Mouse (Mus musculus): Measurements from ENCODE around the gene Itgb6. TPM values are rescaled to one million over a fixed set of nuclear protein-coding genes. Genes with fewer than 3 reads are reported as not detected.
A peak's percentile ranks its signal among the peaks of the same experiment; 100 is the strongest.

Gene Itgb6
- total RNA-seq, 2 experiments from 2014 or later, result 26.8 to 29.7 TPM

- DNase-seq, result peak in 1 of 2 experiments; percentile 45
These were observed 9.6 kb downstream of the Itgb6 start for GRCm38 (mm10) chr2:60712891-60713290.

GRCm38 (mm10) chr2:60712483-60712882 is 10.0 kb downstream of the Itgb6 start:
- DNase-seq, result no peak

- peak in 1 of 2 experiments; percentile 37 for DNase-seq
These were observed 11.2 kb downstream of the Itgb6 start for GRCm38 (mm10) chr2:60711098-60711880.

- no peak for DNase-seq
These were observed 12.1 kb downstream of the Itgb6 start for GRCm38 (mm10) chr2:60710317-60710716.

- DNase-seq, result no peak
These were observed 13.8 kb downstream of the Itgb6 start for GRCm38 (mm10) chr2:60708671-60709070.

- no peak for DNase-seq
These were observed 15.6 kb downstream of the Itgb6 start for GRCm38 (mm10) chr2:60706866-60707265.

- DNase-seq, result no peak
These were observed 17.0 kb downstream of the Itgb6 start for GRCm38 (mm10) chr2:60705426-60705825.

GRCm38 (mm10) chr2:60703315-60703714 is 19.1 kb downstream of the Itgb6 start:
- no peak for DNase-seq

GRCm38 (mm10) chr2:60700956-60701355 is 21.5 kb downstream of the Itgb6 start:
- DNase-seq, result no peak

GRCm38 (mm10) chr2:60700013-60700412 is 22.4 kb downstream of the Itgb6 start:
- DNase-seq, result peak in 1 of 2 experiments; percentile 47

- no peak for DNase-seq
These were observed 22.9 kb downstream of the Itgb6 start for GRCm38 (mm10) chr2:60699591-60699990.

- DNase-seq, result peak in 1 of 2 experiments; percentile 83
These were observed 24.3 kb downstream of the Itgb6 start for GRCm38 (mm10) chr2:60698155-60698554.

- DNase-seq, result no peak
These were observed 24.9 kb downstream of the Itgb6 start for GRCm38 (mm10) chr2:60697530-60697929.

GRCm38 (mm10) chr2:60696559-60696958 is 25.9 kb downstream of the Itgb6 start:
- DNase-seq, result no peak

- DNase-seq, result no peak
These were observed 26.7 kb downstream of the Itgb6 start for GRCm38 (mm10) chr2:60695706-60696105.

- no peak for DNase-seq
These were observed 27.9 kb downstream of the Itgb6 start for GRCm38 (mm10) chr2:60694563-60694962.

GRCm38 (mm10) chr2:60692239-60692638 is 30.2 kb downstream of the Itgb6 start:
- no peak for DNase-seq

GRCm38 (mm10) chr2:60690212-60690611 is 32.2 kb downstream of the Itgb6 start:
- DNase-seq, result no peak

GRCm38 (mm10) chr2:60688944-60689615 is 33.4 kb downstream of the Itgb6 start:
- DNase-seq, result peak; percentile 78 to 90

- DNase-seq, result no peak
These were observed 34.3 kb downstream of the Itgb6 start for GRCm38 (mm10) chr2:60688150-60688549.

GRCm38 (mm10) chr2:60685973-60686372 is 36.5 kb downstream of the Itgb6 start:
- no peak for DNase-seq

- no peak for DNase-seq
These were observed 38.3 kb downstream of the Itgb6 start for GRCm38 (mm10) chr2:60684168-60684567.

GRCm38 (mm10) chr2:60682554-60682953 is 39.9 kb downstream of the Itgb6 start:
- DNase-seq, result no peak

GRCm38 (mm10) chr2:60674413-60674812 is 48.0 kb downstream of the Itgb6 start:
- DNase-seq, result no peak
